Mouse (Mus musculus): ENCODE measurements around the gene Psg22.
"Not testable (repeated sequence)": the region's sequence is repeated elsewhere in the genome, so short reads cannot be mapped to it uniquely, and the experiment has no call there.

The Psg22 gene

GRCm38 (mm10) chr7:18717790-18718189, at the start of gene Psg22:
Gene Psg22, plus strand, starts transcription at chr7:18718090.
- in situ Hi-C loops (cut with MboI, MseI) = no loop called here

GRCm38 (mm10) chr7:18679772-18680171, 38.1 kb upstream of the Psg22 start:
- in situ Hi-C loops (cut with MboI, MseI) = loop anchor here (25.0 kb wide), 1 partner anchor 467 kb away; no protein-coding TSS in a partner anchor

- in situ Hi-C loops (cut with MboI, MseI) = loop anchor here (25.0 kb wide), 1 partner anchor 473 kb away; no protein-coding TSS in a partner anchor
Observed at GRCm38 (mm10) chr7:18685586-18685985, 32.3 kb upstream of the Psg22 start.

GRCm38 (mm10) chr7:18686085-18686484, 31.8 kb upstream of the Psg22 start, which contains the start of gene Psg20:
Gene Psg20, minus strand, starts transcription at chr7:18686185.
- in situ Hi-C loops (cut with MboI, MseI) = loop anchor here (25.0 kb wide), 1 partner anchor 474 kb away; no protein-coding TSS in a partner anchor

- in situ Hi-C loops (cut with MboI, MseI) = not testable (repeated sequence)
Observed at GRCm38 (mm10) chr7:18710331-18710730, 7.6 kb upstream of the Psg22 start.

GRCm38 (mm10) chr7:18710846-18711245, 7.0 kb upstream of the Psg22 start:
- in situ Hi-C loops (cut with MboI, MseI) = no loop called here

- in situ Hi-C loops (cut with MboI, MseI) = no loop called here
Observed at GRCm38 (mm10) chr7:18715546-18715945, 2.3 kb upstream of the Psg22 start.

- in situ Hi-C loops (cut with MboI, MseI) = no loop called here
Observed at GRCm38 (mm10) chr7:18724001-18724400, 6.1 kb downstream of the Psg22 start.

GRCm38 (mm10) chr7:18725931-18726330, 8.0 kb downstream of the Psg22 start:
- in situ Hi-C loops (cut with MboI, MseI) = not testable (repeated sequence)

GRCm38 (mm10) chr7:18728391-18728790, 10.5 kb downstream of the Psg22 start:
- in situ Hi-C loops (cut with MboI, MseI) = no loop called here

- in situ Hi-C loops (cut with MboI, MseI) = no loop called here
Observed at GRCm38 (mm10) chr7:18733111-18733510, 15.2 kb downstream of the Psg22 start.

GRCm38 (mm10) chr7:18734451-18734850, 16.6 kb downstream of the Psg22 start:
- in situ Hi-C loops (cut with MboI, MseI) = no loop called here

GRCm38 (mm10) chr7:18746189-18746860, 28.4 kb downstream of the Psg22 start:
- in situ Hi-C loops (cut with MboI, MseI) = no loop called here

- in situ Hi-C loops (cut with MboI, MseI) = not testable (repeated sequence)
Observed at GRCm38 (mm10) chr7:18747420-18747819, 29.5 kb downstream of the Psg22 start.

- in situ Hi-C loops (cut with MboI, MseI) = no loop called here
Observed at GRCm38 (mm10) chr7:18748994-18749895, 31.4 kb downstream of the Psg22 start.

- in situ Hi-C loops (cut with MboI, MseI) = not testable (repeated sequence)
Observed at GRCm38 (mm10) chr7:18749896-18750477, 32.1 kb downstream of the Psg22 start.

GRCm38 (mm10) chr7:18760152-18760551, 42.3 kb downstream of the Psg22 start:
- in situ Hi-C loops (cut with MboI, MseI) = not testable (repeated sequence)

GRCm38 (mm10) chr7:18762885-18763284, 45.0 kb downstream of the Psg22 start:
- in situ Hi-C loops (cut with MboI, MseI) = not testable (repeated sequence)
